Mouse (Mus musculus): ENCODE results near the gene Tiam1.

The Tiam1 gene

DNA sequence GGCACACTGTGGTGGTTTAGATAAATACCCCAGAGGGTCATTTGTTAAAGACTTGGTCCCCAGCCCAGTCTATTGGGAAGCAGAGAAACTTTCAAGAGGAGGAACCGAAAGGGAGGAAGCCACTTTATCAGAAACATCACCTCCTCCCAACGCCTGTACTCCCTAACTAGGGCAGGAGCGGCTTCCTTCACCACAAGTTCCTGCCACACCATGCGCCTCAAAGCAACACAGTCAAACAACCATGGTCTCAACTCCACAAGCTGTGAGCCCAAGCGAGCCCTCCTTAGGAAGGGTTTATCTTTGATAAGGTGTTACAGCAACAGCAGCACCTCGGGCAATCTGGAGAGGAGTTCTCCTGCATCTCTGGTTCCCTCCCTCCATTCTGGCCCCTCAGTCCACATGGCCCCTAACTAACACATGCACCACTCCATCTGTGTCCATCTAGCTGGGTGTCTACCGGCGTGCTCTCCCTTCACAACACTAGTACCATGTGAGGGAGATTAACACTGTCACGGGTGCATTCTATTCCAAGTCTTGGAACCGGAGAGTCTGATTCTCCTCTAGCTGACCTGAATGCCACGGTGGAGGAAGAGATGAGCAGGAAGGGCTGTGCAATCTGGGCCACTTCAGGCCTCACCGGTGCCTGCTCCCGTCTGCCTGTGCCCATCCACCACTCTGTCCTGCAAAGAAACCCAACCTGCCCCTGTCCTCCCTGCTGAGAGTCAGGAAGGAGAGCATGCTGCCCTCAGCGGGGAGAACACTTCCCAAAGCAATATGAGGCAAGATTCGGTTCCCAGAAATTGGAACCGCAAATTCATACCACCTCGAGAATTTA, 149.4 kb downstream of the Tiam1 start:
- DNase-seq (ENCODE audit: low read depth, low spot score) = no peak

DNA sequence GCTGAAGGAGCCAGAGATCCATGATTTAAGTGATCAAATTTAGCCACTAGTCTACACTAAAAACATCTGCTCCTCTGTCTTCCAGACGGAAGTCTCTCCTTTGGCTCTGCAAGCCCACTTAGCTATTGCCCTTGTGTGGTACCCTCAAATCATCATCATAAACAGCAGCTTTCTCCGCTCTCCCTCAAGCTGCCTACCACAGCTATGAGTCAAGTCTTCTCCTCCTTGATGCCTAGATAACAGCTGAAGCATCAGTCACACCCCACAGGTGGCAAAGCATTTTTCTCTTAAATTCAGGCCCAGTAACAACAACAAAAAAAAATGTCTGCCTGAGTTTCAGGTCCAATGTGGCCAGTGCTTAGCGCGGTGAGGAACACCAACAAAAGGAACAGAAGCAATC, 150.1 kb downstream of the Tiam1 start:
- no peak for DNase-seq (ENCODE audit: low read depth, low spot score)

DNA sequence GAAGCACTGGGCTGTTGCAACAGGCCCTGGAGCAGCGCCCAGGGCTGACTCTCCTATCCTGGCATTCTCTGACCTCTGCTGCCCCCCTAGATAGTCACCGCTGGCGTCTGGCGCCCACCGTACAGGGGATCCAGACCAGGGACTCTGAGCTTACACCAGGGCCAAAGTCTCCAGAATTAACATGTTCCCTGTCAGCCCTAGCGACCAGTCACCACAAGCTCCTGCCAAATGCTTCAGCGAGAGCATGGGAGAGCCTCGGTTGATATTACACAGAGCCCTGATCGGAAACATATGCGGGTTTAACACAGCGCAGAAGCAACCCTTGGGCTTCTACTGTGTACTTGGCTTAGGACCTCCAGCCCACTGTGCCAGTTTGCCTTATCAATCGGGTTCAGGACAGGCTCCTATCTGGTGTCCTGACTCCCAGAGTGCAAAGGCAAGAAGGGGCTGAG, 151.8 kb downstream of the Tiam1 start:
- peak; percentile 76 for DNase-seq (ENCODE audit: low read depth, low spot score)

DNA sequence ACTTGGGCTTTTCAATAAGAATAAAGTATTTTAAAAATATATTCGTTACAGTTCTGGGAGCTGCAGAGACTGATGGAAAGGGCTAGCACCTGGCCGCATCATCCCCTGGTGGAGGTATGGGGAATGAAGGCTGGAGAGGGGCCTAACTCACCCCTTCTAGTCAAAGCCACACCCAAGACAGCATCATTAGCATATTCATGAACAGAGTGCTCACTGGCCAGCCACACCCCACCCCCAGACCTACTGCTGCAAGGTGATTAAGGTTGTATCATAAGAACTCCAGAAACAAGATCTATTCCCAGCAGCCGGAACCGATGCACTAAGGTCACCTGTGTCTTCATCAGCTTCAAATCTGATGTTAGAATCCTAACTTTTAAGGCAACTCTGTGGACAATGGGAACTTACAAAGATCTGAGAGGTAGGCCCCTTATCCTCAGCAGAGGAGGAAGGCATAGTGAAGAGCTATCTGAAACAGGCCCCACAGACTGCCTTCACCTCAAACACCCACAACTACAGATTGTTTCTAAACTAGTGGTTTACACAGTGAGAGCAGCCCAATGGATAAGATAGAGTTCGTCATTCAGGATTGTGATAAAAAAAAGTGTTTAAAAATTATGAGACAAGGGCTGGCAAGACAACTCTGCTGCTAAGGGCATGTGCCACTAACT, 153.1 kb downstream of the Tiam1 start:
- DNase-seq (ENCODE audit: low read depth, low spot score) = no peak

DNA sequence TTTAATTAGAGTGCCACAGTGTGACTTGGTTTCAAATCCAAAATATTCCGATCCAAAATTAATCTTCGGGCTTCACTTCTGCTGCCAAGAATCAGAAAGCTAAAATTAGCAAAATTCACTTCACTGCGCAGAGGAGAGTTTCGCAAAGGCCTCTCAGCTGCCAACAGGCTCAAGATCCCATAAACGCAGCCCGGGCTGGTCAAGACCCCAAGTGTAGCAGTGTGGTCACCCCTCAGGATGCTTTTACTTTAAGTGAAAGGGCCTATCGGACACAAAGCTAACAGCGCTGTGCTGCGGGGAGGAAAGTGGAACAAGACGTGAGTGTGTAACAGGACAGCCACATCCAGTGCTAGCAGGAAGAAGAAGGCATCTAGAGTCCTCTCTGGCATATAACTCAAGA, 153.8 kb downstream of the Tiam1 start:
- no peak for DNase-seq (ENCODE audit: low read depth, low spot score)

DNA sequence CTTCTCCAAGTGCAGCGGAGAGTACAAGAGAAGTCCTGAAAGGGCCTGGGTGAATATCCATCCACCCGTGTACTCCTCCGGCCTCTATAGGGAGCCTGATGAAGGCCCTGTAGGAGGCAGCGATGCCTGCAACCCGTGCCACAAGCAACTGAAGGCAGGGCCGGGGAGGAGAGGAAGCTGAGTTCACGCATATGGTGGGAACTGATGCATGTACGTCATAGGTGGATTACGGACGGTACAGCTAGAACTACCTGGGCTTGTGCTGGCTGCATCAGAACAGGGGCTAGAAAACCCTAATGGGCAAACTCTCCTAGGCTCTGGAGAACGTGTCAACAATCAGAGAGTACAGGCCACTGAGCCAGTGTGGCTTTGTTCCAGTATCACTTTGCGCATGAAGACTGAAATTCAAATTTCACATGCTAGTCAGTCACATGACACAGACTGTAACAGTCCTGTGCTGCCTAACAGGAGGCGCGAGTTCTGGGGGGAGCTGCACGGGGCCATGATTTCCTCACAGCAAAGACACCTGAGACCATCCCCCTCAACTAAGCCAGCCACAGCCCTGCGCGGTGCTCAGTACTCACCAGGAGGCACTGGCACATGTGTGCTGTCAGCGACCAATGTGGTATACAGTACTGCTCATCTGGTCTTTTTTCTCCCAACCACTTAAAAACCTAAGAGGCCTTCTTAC, 156.8 kb downstream of the Tiam1 start:
- no peak for DNase-seq (ENCODE audit: low read depth, low spot score)

DNA sequence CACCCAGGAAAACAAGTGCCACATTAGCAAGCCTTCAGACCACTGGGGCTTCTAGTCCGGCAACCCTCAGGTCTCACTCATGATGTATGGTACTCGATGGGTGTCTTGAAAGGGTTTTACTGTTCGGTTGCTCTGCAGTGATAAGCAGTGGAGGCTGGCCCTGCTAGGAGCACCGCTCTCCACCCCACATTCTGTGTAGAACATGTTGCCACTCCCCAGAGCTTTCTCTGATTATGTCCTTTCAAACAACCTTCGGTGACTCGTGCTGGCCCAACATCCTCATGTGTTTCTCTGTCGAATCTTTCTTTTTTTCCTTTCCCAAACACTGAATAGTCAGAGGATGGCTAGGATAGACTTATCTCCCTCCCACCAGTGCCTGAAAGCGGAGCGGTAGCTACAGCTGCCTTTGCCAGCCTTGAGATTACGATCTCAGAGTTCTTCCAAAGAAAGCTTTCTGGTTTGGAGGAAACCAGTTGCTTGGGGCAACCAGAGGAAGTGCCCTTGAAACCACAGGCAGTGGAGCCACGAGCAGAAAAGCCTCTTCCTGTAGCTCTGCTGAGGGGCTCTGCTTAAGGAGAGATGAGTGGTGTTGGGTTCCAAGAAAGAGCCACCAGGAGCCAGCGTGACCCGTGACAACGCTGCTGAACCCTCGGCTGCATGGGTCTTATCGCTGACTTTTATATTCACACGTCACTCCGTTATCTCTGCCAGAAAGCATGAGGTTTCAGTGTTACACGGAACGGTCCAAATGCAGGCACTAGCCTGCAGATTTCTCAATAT, 157.7 kb downstream of the Tiam1 start:
- peak; percentile 25 for DNase-seq (ENCODE audit: low read depth, low spot score)

DNA sequence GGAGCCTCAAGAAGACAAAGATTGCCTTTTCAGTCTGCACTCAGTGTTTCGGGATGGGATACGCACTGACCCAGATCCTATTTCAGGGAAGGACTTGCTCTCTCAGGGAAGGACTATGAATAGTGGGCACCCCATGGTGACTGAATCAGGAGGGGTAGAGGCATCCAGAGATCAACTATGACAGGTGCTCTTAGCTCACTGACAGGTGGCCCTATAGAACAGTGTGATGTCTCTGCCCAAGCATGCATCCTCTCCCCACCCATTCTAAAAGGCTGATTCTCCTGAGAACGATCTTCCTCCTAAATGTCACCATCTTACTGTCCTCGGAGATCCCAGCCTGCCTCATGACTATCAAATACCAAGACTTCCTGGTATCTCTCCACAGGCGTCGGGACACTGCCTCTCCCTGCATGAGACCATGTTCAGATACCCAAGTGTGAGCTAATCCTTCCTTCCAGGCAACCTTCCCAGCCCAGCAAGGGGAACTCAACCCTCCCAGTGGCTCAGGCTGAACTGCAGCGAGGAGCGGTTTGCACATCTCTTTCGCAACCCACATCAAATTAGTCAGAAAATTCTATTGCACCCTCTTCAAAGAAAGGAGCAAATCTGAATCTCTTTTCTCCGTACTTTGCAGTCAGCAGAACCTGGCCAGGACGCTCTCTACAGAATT, 163.4 kb downstream of the Tiam1 start:
- peak; percentile 46 for DNase-seq (ENCODE audit: low read depth, low spot score)

DNA sequence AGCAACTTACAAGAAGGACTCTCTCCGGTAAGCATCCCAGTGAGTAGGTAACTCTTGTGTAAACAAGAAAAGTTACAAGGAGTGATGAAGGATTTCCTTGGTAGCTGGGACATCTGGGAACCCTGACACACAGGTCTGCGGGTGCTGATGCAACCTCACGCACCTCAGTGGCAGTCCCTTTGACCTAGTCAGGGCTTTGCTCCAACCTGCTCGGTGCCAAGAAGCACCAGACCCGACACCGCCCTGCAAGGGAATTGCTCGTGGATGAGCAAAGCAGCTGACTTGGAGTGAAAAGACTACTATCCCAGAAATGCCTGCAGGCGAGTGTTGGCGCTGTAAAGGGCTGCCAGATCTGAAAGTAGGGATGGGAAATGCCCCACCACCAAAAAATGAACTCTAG, 168.1 kb downstream of the Tiam1 start:
- DNase-seq (ENCODE audit: low read depth, low spot score) = no peak

DNA sequence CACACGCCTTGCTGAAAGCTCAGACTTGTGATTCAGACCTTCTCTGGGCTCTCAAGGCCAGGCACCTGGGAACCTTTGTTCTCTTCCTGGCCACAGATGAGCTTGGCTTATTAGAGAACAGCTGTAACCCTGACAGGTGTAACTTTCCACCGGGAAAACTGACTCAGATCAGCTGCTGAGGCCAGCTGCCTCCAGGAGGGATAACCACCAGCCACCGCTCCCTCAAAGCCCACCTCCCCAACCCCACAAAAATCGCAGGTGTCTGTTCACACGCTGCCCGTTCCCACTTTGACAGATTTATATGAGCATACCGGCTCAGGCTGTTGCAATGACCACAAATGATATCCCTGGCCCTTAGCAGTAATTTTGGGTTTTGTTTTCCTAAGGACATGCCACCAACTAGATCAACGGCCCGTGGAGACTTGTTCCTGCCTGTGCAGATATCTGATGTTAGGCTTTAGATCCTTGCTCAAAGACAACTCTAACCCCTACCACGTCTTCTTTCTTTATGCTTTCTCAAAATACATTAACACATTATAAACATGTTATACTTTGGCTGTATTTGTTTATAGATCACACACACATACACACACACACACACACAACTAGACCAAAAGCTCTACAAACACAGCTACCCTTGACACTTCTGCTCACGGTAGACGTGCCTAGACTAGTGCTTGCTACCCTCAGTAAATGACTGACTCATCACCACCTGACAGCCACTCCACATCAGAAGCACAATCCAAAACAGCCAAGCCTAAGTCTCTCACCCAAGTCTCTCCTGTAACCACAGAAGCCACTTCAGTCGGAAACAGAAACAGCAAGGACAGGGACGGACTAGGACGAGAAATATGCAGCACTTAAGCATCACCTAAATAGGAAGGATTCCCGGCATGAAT, 169.5 kb downstream of the Tiam1 start:
- DNase-seq (ENCODE audit: low read depth, low spot score) = no peak

DNA sequence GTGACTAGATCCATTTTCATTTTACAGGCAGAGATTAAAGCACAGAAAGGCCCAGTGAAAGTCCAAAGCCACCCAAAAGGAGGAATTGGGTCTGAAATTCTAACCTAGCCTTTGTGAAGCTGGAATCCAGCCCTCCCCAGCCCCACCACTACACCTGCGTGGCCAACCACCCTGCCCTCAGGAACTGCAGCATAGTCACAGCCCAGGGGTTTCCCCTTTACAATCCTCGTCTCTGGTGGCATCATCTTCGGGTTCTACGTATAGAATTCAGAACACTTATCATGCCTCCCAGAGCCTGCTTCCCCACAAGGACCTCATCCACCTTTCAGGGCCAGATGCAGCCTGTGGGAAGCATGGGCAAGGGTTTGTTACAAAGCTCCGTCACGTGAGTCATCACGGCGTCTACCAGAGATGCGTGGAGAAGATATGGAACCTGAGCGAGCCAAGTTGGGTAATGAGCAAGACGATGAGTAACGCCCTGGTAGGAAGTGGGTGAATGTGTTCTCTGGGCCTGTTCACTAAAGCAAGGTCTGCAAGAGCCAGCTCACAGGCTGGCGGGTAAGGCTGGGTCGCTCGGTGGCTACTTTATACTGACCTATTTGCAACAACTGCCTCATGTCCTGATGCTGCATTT, 170.6 kb downstream of the Tiam1 start:
- peak; percentile 87 for DNase-seq (ENCODE audit: low read depth, low spot score)

DNA sequence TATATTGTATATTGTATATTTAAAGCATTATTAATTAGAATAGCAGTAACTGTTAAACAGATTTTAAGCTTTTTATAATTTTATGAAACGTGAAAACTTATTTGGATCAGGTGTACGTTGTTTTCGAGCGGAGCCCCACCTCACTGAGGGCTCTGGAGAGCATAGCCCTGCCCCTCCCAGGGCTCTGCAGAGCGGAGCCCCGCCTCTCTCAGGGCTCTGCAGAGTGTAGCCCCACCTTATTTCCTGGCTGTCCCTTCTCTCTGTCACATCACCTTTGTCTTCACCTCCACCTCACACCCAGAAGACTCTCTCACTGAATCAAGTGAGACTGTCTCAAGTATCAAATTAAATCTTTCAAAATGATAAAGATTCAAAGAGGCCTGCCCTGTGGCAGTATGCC, 171.6 kb downstream of the Tiam1 start:
- no peak for DNase-seq (ENCODE audit: low read depth, low spot score)

DNA sequence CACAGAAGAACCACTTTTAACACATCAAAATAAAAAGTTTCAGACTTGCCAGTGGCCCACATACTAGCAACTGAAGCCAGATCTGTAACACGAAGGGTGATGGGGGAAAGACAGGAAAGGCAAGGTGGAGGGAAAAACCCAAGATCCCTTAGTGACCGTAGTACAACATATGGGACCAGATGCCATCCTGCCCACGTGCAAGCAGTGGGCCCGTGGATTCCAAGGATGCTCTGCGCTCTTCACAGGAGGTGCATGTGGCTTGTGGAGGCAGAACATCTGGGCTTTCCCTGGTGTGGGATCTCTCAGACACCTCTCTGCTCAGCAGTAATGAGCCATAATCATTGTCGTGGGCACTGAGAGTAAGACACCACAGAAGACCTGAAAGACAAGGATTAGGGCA, 175.5 kb downstream of the Tiam1 start:
- no peak for DNase-seq (ENCODE audit: low read depth, low spot score)

DNA sequence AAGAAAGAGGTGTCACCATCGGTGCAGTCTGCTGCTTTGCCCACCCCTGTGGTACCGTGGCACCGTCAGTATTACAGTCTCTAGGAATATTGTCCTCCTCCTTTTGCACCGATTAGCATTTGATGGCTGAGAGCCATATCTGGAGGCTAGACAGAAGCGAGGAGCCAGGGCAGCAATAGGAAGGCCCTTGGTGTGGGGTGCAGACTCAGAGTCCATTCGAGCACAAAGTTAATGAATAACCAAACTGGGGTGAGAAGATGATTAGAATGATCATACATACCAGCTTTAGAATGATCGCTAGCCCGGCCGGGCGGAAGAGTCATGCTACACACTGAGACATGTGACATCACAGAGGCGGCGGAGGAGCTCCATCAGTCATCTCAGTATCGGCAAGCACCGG, 180.7 kb downstream of the Tiam1 start:
- DNase-seq (ENCODE audit: low read depth, low spot score) = no peak

DNA sequence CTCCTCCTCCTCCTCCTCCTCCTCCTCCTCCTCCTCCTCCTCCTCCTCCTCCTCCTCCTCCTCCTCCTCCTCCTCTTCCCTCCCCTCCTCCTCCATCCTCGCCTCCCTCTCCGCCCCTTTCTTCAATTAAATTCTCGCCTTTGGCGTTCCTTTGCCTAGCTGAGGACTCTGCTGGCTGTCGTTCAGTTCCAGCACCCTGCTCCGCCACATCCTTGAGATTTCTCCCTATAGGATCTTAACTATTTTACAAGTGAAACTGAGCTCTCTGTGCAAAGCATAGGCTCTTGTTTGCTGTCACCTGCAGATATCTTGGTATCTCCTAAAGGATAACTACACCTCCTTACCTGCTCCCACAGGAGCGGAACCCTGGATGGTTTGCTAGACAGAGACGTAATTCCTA, 182.7 kb downstream of the Tiam1 start:
- DNase-seq (ENCODE audit: low read depth, low spot score) = no peak

DNA sequence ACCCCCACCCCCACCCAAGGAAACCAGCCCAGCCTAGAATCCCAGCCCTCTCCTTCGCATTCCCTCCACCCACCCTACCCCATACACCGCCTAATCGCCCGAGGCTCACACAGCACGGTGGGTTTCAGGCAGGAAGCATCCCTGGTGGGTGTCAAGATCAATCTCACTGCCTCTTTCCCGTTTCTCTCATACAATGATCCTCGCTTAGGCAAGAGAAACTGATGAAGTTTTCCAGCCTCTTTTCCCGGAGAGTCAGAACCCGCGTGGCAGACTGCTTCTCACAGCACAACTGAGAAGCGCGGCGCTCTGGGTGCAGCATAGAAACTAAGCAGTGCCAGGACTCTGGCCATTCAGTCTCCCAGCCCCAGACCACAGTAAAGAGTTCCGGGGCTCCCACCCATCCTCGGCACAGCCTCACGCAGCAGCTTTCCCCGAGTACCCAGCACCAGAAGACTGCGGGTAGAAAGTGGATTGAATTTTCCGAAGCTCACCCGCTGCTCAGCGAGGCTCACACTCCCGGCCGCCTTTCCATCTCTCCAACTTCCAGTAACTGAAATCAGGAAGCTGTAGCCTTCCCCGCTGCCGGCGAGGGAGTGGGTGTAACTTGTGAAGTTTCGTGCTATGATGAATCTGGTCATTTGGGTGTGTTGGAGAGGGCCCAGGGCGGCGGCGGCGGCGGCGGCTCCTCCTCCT, 183.2 kb downstream of the Tiam1 start:
- peak; percentile 77 for DNase-seq (ENCODE audit: low read depth, low spot score)

DNA sequence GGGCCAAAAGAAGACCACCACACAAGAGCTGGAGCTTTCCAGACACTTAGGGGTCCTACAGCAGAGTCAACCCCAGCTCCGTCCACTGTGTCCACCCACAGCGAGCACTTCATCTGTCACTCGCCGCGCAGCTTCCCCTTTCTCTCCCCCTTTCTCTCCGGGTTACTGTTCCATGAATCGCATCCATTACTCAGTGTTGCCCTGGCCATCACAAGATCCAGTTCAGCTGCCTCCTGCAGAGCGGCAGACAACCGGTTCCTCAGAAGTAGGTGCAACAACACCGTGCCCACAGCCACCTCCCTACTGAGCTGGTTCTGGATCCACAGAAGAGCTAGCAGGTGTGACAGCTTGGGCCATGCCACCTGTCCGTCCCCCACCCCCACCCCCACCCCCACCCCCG, 184.6 kb downstream of the Tiam1 start:
- DNase-seq (ENCODE audit: low read depth, low spot score) = no peak

DNA sequence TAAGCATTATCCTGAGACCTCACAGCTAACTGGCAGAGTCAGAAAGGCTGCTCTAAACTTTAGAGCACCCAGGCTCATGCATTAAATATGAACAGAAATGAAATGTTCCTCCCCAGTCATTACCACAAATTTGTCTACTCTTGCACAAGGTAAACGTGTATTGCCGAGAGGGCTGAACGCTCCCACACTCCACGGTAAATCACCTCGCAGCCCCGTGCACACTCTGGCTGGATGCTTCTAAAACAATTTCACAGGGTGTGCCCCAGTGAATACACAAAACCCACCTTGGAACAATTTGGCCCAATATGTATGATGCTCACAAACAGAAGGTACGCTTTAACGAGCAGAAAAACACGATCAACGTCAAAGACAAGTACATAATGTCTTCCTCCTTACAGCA, 185.5 kb downstream of the Tiam1 start:
- DNase-seq (ENCODE audit: low read depth, low spot score) = no peak

DNA sequence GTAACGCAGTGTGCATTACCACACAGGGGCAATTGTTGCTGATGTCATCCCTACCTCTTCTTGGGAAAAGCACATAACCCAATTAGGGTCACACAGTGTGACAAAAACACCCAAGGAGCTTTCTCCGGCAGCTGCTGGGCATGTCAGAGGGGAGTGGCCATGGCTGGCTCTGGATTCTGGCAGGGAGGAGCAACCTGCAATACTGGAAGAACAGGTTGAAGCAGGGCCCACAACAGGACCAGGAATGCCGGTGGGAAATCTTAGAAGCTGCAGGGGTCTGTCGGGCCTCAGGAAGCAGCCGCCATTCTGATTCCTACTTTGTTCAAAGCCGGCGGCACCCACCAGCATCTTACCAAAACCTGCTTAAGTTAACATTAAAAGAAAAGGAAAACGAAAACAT, 189.0 kb downstream of the Tiam1 start:
- DNase-seq (ENCODE audit: low read depth, low spot score) = no peak
